Mouse (Mus musculus) kidney, adult 2 months (tissue): ENCODE measurements around the gene Hils1.

Experiments used
- CTCF ChIP-seq: fragments of 200-500 bp; conservative IDR thresholded peaks from 2 replicates; pipeline ENCODE4 v1.5.1; 2011; ENCODE audit warnings: low read depth, mild to moderate bottlenecking, control low read depth, low read length, moderate library complexity, mixed read lengths; ENCODE audit not compliant: insufficient read depth, insufficient read length
- POLR2A ChIP-seq: fragments of 200-500 bp; IDR thresholded peaks from one replicate; pipeline ENCODE4 v1.6.1; 2011; ENCODE audit warnings: low read depth, low read length, control low read depth

DNA sequence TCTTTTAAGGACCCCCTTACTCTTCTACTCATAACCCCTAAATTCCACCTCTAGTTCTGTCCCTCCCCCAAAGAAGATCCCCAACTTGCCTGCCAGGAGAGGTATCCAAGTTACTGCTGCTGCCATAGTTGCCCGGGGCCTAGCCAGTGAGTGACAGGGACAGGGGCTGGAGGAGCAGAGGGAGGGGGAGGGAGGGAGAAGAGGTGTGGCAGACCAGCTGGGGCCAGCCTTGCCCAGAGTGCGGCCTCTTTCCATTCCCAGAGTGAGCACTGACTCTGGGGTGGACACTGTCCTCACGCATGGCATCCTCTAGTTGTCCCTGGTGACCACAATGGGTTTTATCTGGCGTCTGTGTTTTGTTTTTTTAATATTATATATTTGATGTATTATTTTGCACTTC, 5.9 kb downstream of the Hils1 start:
- TF ChIP-seq CTCF (no peak), POLR2A (no peak)
